Mouse (Mus musculus) CH12.LX (cell line): Measurements from ENCODE around the gene Dcps. TPM values are rescaled to one million over a fixed set of nuclear protein-coding genes. Genes with fewer than 3 reads are reported as not detected.

Source experiments
- DNase-seq: peaks from one replicate; pipeline ENCODE4 v3.0.0-alpha.2; 2013; ENCODE audit errors: extremely low read depth
- H3K27ac ChIP-seq: 2 replicates; pipeline ENCODE4 v1.5.1; 2012; ENCODE audit warnings: low read depth, mild to moderate bottlenecking, control low read depth, moderate library complexity; ENCODE audit not compliant: insufficient read depth
- H3K27me3 ChIP-seq: replicated peaks from 2 replicates; pipeline ENCODE3; 2012; ENCODE audit warnings: inconsistent platforms
- H3K36me3 ChIP-seq, 2 experiments: replicated peaks in 1 of 2; 2 replicates each; pipeline versions ENCODE3 to v1.6.1; 2012; ENCODE audit warnings: inconsistent platforms in 1 of 2, low read length in 1 of 2, mild to moderate bottlenecking in 1 of 2, mixed read lengths in 1 of 2, moderate library complexity in 1 of 2; ENCODE audit not compliant: control insufficient read depth in 1 of 2, insufficient read depth in 1 of 2
- H3K4me1 ChIP-seq, 2 experiments: 2 replicates each; pipeline ENCODE4 v1.6.1; 2012; ENCODE audit warnings: inconsistent platforms in 1 of 2, moderate library complexity in 1 of 2; ENCODE audit not compliant: insufficient read depth in 2 of 2, control insufficient read depth in 1 of 2
- H3K4me2 ChIP-seq: 2 replicates; pipeline ENCODE4 v1.6.1; 2012; ENCODE audit warnings: low read depth, mild to moderate bottlenecking, control low read depth; ENCODE audit not compliant: poor library complexity, insufficient read depth, severe bottlenecking
- H3K4me3 ChIP-seq, 3 experiments: fragments of 150-350 bp in 1 of 3; sonication (generic) in 1 of 3; replicated peaks in 1 of 3; 2 replicates each; pipeline versions ENCODE3 to v1.5.1; 2011 to 2012; ENCODE audit warnings: low read depth in 2 of 3, low read length in 2 of 3, mild to moderate bottlenecking in 2 of 3, moderate library complexity in 2 of 3, control low read depth in 1 of 3, improper control_type of control experiment in 1 of 3, inconsistent platforms in 1 of 3, mixed read lengths in 1 of 3; ENCODE audit not compliant: poor library complexity in 1 of 3
- H3K79me2 ChIP-seq: replicated peaks from 2 replicates; pipeline ENCODE4 v1.6.1; 2012; ENCODE audit warnings: mild to moderate bottlenecking, moderate library complexity; ENCODE audit not compliant: control insufficient read depth, poor library complexity, insufficient read depth, severe bottlenecking; ENCODE audit errors: extremely low read depth
- H3K9ac ChIP-seq: 2 replicates; pipeline ENCODE4 v1.6.1; 2012; ENCODE audit warnings: low read depth, mild to moderate bottlenecking, control low read depth, moderate library complexity; ENCODE audit not compliant: insufficient read depth
- H3K9me3 ChIP-seq: replicated peaks from 2 replicates; pipeline ENCODE3; 2012; ENCODE audit warnings: low read length, inconsistent platforms, mixed read lengths
- BHLHE40 ChIP-seq: IDR thresholded peaks from 2 replicates; pipeline ENCODE4 v1.6.1; 2011; ENCODE audit warnings: mild to moderate bottlenecking, low read depth, low read length, improper control_type of control experiment
- CHD1 ChIP-seq: IDR thresholded peaks from 2 replicates; pipeline ENCODE4 v1.6.1; 2012; ENCODE audit warnings: low read depth, low read length, improper control_type of control experiment, inconsistent platforms
- CHD2 ChIP-seq: IDR thresholded peaks from 2 replicates; pipeline ENCODE4 v1.6.1; 2011; ENCODE audit warnings: low read length, improper control_type of control experiment
- CTCF ChIP-seq, 2 experiments: IDR thresholded peaks in 1 of 2; conservative IDR thresholded peaks in 1 of 2; 2 replicates each; pipeline ENCODE4 v1.5.1; 2011 to 2012; ENCODE audit warnings: low read depth in 2 of 2, low read length in 2 of 2, improper control_type of control experiment in 1 of 2, inconsistent platforms in 1 of 2, mild to moderate bottlenecking in 1 of 2, moderate library complexity in 1 of 2
- E2F4 ChIP-seq: IDR thresholded peaks from 2 replicates; pipeline ENCODE4 v1.6.1; 2011; ENCODE audit warnings: low read depth, low read length, improper control_type of control experiment; ENCODE audit not compliant: insufficient replicate concordance
- EP300 ChIP-seq: IDR thresholded peaks from 2 replicates; pipeline ENCODE4 v1.6.1; 2011; ENCODE audit warnings: low read length, improper control_type of control experiment
- ETS1 ChIP-seq: conservative IDR thresholded peaks from 2 replicates; pipeline ENCODE4 v1.6.1; 2012; ENCODE audit warnings: low read depth, mild to moderate bottlenecking, inconsistent platforms, low read length, improper control_type of control experiment, moderate library complexity
- GABPA ChIP-seq: IDR thresholded peaks from 2 replicates; pipeline ENCODE4 v1.6.1; 2012; ENCODE audit warnings: low read depth, low read length, improper control_type of control experiment, inconsistent platforms; ENCODE audit not compliant: insufficient replicate concordance
- HCFC1 ChIP-seq: IDR thresholded peaks from 2 replicates; pipeline ENCODE4 v1.6.1; 2012; ENCODE audit warnings: low read depth, mild to moderate bottlenecking, inconsistent platforms, low read length, improper control_type of control experiment
- IRF4 ChIP-seq: IDR thresholded peaks from 2 replicates; pipeline ENCODE4 v1.6.1; 2014; ENCODE audit warnings: low read depth, mild to moderate bottlenecking, inconsistent platforms, low read length, improper control_type of control experiment
- JUN ChIP-seq: IDR thresholded peaks from 2 replicates; pipeline ENCODE4 v1.6.1; 2011; ENCODE audit warnings: low read depth, mild to moderate bottlenecking, low read length, improper control_type of control experiment, moderate library complexity; ENCODE audit not compliant: insufficient read depth
- KAT2A ChIP-seq: IDR thresholded peaks from 2 replicates; pipeline ENCODE4 v1.6.1; 2012; ENCODE audit warnings: low read length, improper control_type of control experiment, inconsistent platforms; ENCODE audit not compliant: insufficient replicate concordance
- MAFK ChIP-seq: IDR thresholded peaks from 2 replicates; pipeline ENCODE4 v1.6.1; 2011; ENCODE audit warnings: low read length, improper control_type of control experiment; ENCODE audit not compliant: insufficient replicate concordance
- MAX ChIP-seq: IDR thresholded peaks from 2 replicates; pipeline ENCODE4 v1.6.1; 2011; ENCODE audit warnings: low read length, improper control_type of control experiment
- MXI1 ChIP-seq: IDR thresholded peaks from 2 replicates; pipeline ENCODE4 v1.6.1; 2011; ENCODE audit warnings: mild to moderate bottlenecking, low read depth, low read length, improper control_type of control experiment
- MYC ChIP-seq: IDR thresholded peaks from 2 replicates; pipeline ENCODE4 v1.6.1; 2011; ENCODE audit warnings: low read depth, mild to moderate bottlenecking, improper control_type of control experiment, low read length
- NELFE ChIP-seq: IDR thresholded peaks from 2 replicates; pipeline ENCODE4 v1.6.1; 2011; ENCODE audit warnings: low read depth, low read length, improper control_type of control experiment
- PAX5 ChIP-seq: IDR thresholded peaks from 2 replicates; pipeline ENCODE4 v1.6.1; 2012; ENCODE audit warnings: low read length, inconsistent platforms, mixed read lengths
- POLR2A ChIP-seq: IDR thresholded peaks from 2 replicates; pipeline ENCODE4 v1.6.1; 2011; ENCODE audit warnings: low read depth, mild to moderate bottlenecking, improper control_type of control experiment, low read length
- POLR2AphosphoS2 ChIP-seq: IDR thresholded peaks from 2 replicates; pipeline ENCODE4 v1.6.1; 2011; ENCODE audit warnings: low read depth, low read length, improper control_type of control experiment
- RAD21 ChIP-seq: IDR thresholded peaks from 2 replicates; pipeline ENCODE4 v1.6.1; 2011; ENCODE audit warnings: low read depth, mild to moderate bottlenecking, low read length, improper control_type of control experiment, moderate library complexity
- RCOR1 ChIP-seq: conservative IDR thresholded peaks from 2 replicates; pipeline ENCODE4 v1.6.1; 2012; ENCODE audit warnings: low read depth, mild to moderate bottlenecking, inconsistent platforms, low read length, improper control_type of control experiment
- SMC3 ChIP-seq: IDR thresholded peaks from 2 replicates; pipeline ENCODE4 v1.6.1; 2011; ENCODE audit warnings: low read depth, low read length, improper control_type of control experiment
- USF2 ChIP-seq: conservative IDR thresholded peaks from 2 replicates; pipeline ENCODE4 v1.6.1; 2011; ENCODE audit warnings: low read depth, low read length, improper control_type of control experiment
- ZKSCAN1 ChIP-seq: IDR thresholded peaks from 2 replicates; pipeline ENCODE4 v1.6.1; 2012; ENCODE audit warnings: low read depth, inconsistent platforms, low read length, improper control_type of control experiment, borderline replicate concordance
- ZMIZ1 ChIP-seq: IDR thresholded peaks from 2 replicates; pipeline ENCODE4 v1.6.1; 2012; ENCODE audit warnings: low read depth, mild to moderate bottlenecking, inconsistent platforms, low read length, improper control_type of control experiment
- ZNF384 ChIP-seq: IDR thresholded peaks from 2 replicates; pipeline ENCODE4 v1.6.1; 2012; ENCODE audit warnings: low read depth, low read length, improper control_type of control experiment, inconsistent platforms
- dilution Hi-C: fragments of 300-500 bp; cut with MboI; formaldehyde crosslinking; loops from 2 replicates; pipeline ENCODE4 v1.14.3; 2020; ENCODE audit warnings: low sequenced_read_pairs; ENCODE audit not compliant: extremely low pct_unique_long_range_greater_than_20kb, extremely low pct_ligation_motif_present
- in situ Hi-C: fragments of 300-500 bp; cut with MboI; formaldehyde crosslinking; loops from 3 replicates; pipeline ENCODE4 v1.14.3; 2019; ENCODE audit warnings: low sequenced_read_pairs, low pct_ligation_motif_present, low pct_unique_long_range_greater_than_20kb, mixed read lengths
- polyA plus RNA-seq: library from polyadenylated mRNA; unstranded; fragments of >175 nt; gene quantifications from 2 replicates; pipeline ENCODE4 v1.2.1, GENCODE M21; 2012; ENCODE audit warnings: low read depth; ENCODE audit not compliant: insufficient read length
- total RNA-seq, 2 experiments: library from RNA; depleted of rRNA; stranded (reverse); fragments of 300-350 nt in 1 of 2; fragments of >200 nt in 1 of 2; gene quantifications; 2 replicates each; pipeline ENCODE4 v1.2.3; 2012 to 2014

The Dcps gene
- total and polyA plus RNA-seq, 3 experiments = 64.3 to 113 (median 94.3) TPM

GRCm38 (mm10) chr9:35115299-35115698 is 60.6 kb downstream of the Dcps start:
- in situ Hi-C loops (loop anchor here (5.0 kb wide), 1 partner anchor 73 kb away; no protein-coding TSS in a partner anchor), dilution Hi-C loops (no loop called here)
- Histone ChIP-seq H3K4me1 (peaks cover 0 to 20% of the 10 kb centered on the region in 2 experiments; a peak in 2 of 4 replicates), H3K79me2 (no peaks in the 10 kb centered on the region), H3K4me2 (no peak overlapping the region), H3K9me3 (no peaks in the 10 kb centered on the region), H3K9ac (no peak overlapping the region), H3K4me3 (no peak overlapping the region), H3K27me3 (no peaks in the 10 kb centered on the region), H3K36me3 (peaks cover 0 to 9% of the 10 kb centered on the region in 2 experiments), H3K27ac (no peak overlapping the region)
- TF ChIP-seq E2F4 = no peak
- TF ChIP-seq BHLHE40 = no peak
- TF ChIP-seq CHD1 = no peak
- TF ChIP-seq HCFC1 = no peak
- TF ChIP-seq PAX5 = no peak
- no peak for TF ChIP-seq CHD2
- TF ChIP-seq MXI1 = no peak
- TF ChIP-seq JUN = no peak
- TF ChIP-seq ZMIZ1 = no peak
- TF ChIP-seq NELFE = no peak
- TF ChIP-seq GABPA = no peak
- TF ChIP-seq RAD21 = no peak
- no peak for TF ChIP-seq ZNF384
- no peak for TF ChIP-seq POLR2AphosphoS2
- TF ChIP-seq KAT2A = no peak
- TF ChIP-seq ETS1 = no peak
- no peak for TF ChIP-seq MYC
- TF ChIP-seq SMC3 = no peak
- no peak for TF ChIP-seq MAFK
- no peak for TF ChIP-seq USF2
- DNase-seq = no peak

GRCm38 (mm10) chr9:35114234-35114633 is 61.6 kb downstream of the Dcps start:
- Histone ChIP-seq H3K4me1 (peaks cover 0 to 24% of the 10 kb centered on the region in 2 experiments; a peak in 2 of 4 replicates), H3K4me2 (no peak overlapping the region), H3K27me3 (no peaks in the 10 kb centered on the region), H3K9me3 (no peaks in the 10 kb centered on the region), H3K9ac (no peak overlapping the region), H3K27ac (no peak overlapping the region), H3K4me3 (no peak overlapping the region), H3K79me2 (no peaks in the 10 kb centered on the region), H3K36me3 (peaks cover 0 to 7% of the 10 kb centered on the region in 2 experiments)
- no peak for TF ChIP-seq POLR2AphosphoS2
- TF ChIP-seq EP300 = no peak
- TF ChIP-seq ZKSCAN1 = no peak
- TF ChIP-seq CTCF (conservative IDR thresholded peaks at IDR 0.05 in 1 of 2, IDR thresholded peaks at IDR 0.05 in 1 of 2; ENCODE audit: low read depth in 2 of 2, low read length in 2 of 2) = no peak
- TF ChIP-seq BHLHE40 = no peak
- TF ChIP-seq CHD2 = no peak
- no peak for TF ChIP-seq MAX
- no peak for TF ChIP-seq IRF4
- TF ChIP-seq E2F4 = no peak
- TF ChIP-seq RCOR1 = no peak
- TF ChIP-seq POLR2A = no peak
- no peak for TF ChIP-seq JUN
- no peak for TF ChIP-seq HCFC1
- in situ Hi-C loops (no loop called here), dilution Hi-C loops (no loop called here)
- DNase-seq = no peak
